Mouse (Mus musculus) NIH3T3 (cell line): ENCODE measurements around the gene Trim33.

Experiments used
- DNase-seq: peaks from one replicate; pipeline ENCODE4 v3.0.0-alpha.2; 2012; ENCODE audit warnings: low read depth

The Trim33 gene

DNA sequence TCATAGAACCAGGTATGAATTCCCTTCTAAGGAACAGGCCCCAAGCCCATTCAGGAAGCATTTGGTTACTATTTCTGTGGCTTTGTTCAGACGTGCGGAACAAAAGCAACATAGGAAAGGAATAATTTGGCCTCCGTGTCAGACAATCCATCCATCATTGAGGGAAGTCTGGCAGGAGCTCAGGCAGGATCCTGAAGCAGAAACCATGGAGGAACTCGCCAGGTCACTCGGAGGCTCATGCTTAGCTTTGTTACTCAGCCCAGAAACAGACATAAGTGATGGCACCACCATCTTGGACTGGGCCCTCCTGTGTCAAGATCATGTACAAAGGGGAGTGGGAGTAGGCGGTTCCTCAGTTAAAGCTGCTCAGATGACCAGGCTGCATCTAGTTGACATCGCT lies 82.1 kb downstream of the Trim33 start:
- DNase-seq, result no peak

DNA sequence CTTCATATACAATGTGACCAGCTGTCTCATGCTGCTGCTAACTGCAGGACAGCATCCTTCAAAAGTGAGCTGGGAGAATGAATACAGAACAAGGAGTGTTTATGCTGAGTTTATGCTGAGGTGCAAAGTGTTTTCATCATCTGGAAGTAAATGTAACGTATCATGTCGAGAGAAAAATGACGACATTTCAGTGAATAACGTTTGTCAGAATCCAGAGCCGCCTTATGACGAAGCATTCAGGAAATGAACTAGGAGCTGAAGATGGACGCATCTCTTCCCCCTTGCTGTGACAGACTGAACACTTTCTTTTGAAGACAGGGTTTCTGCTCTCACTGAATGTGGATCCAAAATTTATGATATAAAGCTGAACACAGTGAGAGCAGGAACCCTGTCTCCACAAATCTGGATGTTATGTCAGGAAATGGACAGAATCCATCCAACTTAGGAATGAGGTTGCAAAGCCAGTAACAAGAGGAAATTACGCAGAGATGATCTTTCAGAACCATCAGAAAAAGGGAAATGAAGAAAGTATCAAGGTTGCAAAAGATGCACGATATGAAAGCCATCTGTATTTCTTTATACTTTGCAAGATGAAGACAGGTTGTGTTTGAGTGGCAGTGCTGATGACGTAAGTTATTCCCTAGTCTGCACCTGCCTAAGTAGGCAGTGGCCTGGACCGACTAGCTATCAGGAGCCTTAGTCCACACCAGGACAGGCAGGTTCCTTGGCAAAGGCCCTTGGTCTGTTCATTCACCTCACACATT lies 85.3 kb downstream of the Trim33 start:
- DNase-seq, result no peak

DNA sequence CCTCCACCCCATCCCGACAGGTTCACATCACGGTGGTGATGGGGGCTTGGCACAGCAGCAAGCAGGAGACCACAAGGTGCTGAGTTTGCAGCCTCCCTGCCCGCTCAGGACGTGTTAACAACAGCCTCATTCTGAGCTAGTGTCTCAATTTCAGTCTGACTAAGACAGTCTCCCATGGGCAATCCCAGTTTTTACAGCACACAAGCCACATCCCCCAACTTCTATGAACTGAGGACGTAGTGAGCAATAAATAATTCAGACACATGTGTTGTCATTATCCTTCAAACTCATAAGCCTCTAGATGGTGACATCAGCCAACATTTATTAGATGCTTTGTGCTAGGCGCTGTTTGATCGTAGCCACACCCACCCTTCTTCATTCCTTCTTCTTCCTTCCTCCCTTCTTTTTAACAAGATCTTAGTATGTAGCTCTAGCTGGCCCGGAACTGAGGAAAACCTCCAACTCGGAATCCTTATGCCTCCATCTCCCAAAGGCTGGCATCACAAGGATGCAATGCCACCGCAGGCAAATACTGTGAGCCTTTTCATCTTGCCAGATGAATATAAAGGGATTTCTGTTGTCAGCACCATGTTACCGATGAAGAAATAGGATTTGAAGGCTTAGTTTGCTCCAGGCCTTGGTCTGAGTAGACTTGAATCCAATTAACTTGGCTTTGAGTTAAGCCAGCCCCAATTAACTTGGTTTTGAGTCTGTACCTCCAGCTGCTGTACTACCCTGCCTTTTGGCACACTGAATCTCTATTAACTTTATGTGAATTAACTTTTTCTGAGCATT lies 88.3 kb downstream of the Trim33 start:
- peak; percentile 36 for DNase-seq

DNA sequence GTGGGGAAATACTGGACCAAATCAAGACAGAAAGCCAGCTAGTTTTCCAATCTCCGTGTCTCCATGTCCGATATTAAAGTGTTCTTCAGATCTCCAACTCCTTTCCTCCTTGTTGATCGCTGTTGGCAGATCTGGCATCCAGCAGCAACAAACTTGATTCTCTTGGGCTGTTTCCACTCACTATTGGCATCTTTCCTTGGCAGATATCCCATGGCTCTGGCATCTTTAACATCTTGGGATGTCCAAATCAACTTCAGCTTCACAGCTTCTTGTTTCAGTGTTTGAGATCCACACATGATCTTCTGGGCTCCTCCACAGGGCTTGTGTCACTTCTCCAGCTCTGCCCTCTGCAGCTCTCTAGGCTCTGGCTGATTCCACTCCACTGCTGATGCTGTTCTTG lies 89.6 kb downstream of the Trim33 start:
- peak; percentile 64 for DNase-seq

DNA sequence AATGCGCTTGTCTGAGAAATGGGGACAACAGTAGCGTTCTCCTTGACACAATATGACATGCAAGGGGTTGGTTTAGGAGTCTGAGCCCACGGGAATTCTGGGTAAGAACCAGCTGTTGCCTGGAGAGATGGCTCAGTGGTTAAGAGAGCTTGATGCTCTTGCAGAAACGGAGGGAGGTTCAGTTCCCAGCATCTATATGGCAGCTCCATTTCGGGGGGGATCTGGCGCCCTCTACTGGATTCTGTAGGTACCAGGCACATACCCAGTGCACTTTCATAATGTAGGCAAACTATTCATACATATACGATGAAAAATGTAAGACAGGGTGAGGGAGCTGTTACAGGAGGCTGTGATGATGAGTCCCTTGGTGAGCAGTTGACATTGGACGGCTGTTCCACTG lies 94.9 kb downstream of the Trim33 start:
- DNase-seq, result peak; percentile 78

DNA sequence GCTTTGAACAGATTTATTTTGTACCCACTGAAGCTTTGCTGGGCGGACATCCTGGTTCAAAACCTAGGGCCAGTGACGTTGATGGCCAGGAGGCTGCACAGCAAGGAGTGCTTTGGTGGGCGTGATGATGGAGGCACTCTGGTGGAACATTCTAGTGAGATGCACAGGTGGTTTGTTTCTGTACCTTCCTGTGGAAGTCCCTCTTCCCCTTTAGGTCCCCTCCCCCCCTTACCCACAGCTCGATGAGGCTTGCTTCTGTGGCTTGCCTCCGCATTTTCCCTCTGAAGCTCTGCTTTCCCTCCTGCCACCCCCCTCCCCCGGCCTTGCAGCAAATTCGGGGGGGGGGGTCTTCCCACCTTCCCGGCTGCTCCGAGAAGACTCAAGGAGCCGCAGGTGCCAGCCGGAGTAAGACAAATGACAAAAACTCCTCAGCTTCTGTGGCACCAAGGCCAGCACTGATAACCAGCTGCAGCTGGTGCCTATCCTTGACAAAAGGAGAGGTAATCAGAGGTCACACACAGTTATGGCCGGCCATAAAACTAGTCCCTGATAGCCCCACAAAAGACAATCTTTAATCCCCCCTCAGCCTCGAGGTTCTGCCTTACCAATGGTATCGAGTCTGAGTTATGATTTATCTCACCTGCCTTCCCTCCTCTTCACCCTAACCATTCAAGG lies 96.2 kb downstream of the Trim33 start:
- DNase-seq, result no peak

DNA sequence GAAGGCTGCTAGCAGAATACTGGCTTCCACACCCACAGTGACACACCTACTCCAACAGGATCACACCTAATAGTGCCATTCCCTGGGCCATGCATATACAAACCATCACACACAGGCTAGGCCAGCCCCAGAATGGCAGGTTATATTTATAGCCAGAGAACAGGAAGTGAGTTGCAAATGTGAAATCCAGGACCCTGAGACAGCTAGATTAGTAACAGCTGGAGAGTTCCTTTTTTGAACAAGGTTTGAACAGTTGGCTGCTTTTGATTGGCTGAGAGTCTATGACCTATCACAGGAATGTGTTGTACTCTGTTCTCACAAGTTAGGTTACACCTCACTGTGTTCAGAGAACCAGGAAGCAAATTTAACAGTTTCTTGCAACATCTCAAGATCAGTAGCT lies 98.9 kb downstream of the Trim33 start:
- DNase-seq, result peak; percentile 77

DNA sequence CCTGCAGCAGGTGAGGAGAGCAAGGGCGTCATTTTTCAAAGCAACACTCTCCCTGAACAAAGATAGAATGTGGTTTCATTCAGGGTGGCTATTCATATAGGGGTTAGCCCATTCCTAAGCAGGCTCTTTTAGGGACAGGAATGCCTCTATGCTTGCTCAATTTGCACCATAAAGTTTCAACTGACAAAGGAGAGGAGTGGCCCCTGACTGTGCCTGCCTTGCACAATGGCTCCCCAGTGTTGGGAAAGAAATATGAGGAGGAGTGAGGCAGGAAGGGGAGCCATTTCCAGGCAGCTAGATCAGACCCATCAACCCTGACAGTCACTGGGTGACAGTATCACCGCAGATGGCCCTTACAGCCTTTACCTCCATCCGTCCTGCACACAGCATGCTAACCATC lies 100.3 kb downstream of the Trim33 start:
- no peak for DNase-seq

DNA sequence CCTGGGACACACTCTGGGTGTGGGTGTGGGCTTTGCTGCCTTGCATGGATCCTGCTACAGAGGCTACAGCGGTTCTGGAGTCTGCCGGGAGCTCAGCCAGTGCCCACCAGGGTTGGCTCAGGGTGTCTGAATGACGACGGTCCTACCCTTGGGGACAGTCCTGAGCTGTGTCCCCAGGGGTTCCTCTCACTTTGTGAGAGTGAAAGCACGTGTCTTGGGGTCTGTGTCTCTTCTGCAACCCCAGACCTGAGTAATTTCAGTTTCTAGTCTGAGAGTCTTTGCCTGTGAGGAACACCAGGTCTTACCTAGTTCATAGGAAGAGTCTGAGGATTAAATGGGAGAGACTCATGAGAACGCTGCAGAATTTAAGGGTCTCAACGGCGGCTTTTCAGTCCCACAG lies 101.7 kb downstream of the Trim33 start:
- no peak for DNase-seq

DNA sequence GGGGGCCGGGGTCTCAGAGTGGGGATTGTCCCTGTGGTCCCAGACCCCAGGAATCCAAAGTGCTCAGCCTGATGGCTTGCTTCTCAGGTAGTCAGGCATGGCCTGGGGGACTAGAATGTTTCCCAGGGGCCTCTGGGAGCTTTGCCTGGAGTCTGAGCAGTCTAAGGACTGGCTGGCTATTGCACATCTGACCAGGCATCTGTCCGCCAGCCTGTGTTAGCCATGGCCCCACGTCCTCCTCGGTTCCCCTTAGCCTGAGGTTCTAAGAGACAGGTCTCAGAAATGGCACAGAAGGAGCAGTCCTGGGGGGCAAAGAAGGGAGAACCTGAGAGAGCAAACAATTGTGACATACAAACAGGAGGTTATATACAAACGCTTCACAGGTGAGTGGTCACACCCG lies 102.3 kb downstream of the Trim33 start:
- DNase-seq, result no peak

DNA sequence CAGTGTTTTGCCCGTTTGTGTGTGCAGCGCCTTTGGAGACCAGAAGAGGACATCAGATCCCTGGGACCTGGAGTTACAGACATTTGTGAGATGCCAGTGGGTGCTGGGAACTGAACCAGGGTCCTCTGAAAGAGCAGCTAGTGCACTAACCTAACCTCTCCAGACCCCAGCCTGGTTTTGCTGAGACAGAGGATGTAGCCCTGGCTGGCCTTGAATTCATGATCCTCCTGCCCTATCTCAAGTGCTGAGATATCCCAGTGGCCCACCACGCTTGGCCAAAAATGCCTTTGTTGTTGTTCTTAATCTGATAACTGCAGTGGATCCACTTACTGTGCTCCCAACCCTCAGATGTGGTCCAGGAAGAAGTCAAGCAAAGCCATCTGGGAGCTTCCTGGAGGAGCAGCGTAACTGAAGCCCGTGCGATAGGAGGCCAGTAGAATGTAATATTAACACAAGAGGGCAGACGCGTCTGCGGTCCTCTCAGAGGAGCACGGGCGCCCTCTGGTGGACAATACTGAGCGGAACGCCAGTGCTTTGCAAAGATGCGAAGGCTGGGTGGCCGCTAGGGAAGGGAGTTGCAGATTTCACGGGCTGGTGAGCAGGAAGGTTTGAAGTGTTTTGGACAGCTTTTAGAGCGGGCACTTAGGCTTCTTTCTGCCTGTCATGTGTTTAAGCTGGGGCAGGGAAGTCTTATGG lies 103.9 kb downstream of the Trim33 start:
- peak; percentile 97 for DNase-seq

DNA sequence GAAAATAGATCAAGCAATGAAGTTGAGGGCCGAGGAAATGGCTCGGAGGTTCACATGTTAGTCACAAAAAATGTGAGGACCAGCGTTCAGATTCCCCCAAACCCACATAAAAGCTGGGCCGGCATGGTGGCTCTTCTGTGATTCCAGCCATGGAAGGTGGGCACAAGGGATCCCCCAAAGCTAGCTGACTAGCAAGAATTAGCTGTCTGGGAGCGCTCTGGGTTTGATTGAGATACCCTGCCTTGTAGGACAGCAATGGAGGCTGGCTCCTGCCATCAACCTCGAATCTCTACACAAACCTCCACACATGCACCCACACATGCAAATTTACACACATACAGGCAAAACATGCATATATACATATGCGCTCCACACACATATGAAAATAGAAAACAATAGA lies 105.4 kb downstream of the Trim33 start:
- DNase-seq, result no peak

DNA sequence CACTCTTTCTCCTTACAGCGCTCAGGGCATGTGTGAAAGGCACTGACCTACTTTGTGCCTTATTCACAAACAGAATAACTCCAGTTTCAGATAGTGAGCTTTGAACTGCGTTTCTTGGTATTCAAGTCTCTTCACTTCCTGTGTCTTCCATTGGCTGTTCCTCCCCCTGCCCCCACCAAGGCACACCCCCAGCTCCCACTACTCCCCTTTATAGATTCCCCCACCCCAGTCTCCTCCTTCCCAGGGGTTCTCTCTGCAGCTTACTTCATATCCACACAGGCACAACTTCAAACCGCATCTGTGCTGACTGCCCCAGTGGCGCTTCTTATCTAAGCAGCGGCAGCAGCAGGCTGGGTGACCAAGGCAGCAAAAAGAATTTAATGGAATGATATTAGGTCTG lies 105.9 kb downstream of the Trim33 start:
- DNase-seq, result no peak

DNA sequence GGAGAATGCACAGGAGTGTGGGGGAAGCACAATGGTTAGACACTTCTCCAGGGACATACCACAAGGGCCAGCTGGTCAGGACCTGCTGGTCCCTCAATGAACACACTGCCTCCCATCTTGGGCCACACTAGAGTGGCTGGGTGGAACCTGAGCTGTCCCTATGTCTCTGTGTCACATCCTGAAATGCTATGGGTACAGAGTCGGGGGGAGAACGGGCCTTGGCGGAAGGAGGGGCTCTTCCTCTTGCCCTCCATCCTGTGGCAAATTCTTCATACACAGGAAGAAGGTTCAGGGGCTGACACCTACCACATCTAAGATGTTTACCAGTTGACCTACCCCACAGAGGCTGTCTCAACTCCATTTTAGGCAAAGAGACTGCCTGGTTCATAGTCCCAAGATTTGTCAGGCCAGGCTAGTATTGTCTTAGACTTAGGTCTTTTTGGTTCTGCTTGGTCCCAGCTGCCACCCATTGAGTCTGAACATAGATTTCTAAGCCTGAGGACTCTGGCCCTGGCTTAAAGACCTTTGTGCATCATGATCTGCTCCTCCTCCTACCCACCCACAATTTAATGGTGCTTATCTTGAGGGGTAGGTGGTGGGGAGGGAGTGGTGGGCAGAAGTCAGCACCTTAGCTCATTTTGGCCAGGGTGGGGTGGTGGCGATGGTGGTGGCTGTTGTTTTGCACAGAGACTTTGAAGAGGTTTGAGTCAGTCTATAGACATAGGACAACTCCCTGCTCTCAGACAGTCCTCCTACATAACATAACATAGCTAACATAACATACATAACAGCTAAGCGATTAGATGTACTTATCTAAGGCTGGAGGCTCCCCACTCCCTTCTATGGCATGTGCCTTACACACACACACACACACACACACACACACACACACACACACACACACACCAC lies 106.5 kb downstream of the Trim33 start:
- no peak for DNase-seq

DNA sequence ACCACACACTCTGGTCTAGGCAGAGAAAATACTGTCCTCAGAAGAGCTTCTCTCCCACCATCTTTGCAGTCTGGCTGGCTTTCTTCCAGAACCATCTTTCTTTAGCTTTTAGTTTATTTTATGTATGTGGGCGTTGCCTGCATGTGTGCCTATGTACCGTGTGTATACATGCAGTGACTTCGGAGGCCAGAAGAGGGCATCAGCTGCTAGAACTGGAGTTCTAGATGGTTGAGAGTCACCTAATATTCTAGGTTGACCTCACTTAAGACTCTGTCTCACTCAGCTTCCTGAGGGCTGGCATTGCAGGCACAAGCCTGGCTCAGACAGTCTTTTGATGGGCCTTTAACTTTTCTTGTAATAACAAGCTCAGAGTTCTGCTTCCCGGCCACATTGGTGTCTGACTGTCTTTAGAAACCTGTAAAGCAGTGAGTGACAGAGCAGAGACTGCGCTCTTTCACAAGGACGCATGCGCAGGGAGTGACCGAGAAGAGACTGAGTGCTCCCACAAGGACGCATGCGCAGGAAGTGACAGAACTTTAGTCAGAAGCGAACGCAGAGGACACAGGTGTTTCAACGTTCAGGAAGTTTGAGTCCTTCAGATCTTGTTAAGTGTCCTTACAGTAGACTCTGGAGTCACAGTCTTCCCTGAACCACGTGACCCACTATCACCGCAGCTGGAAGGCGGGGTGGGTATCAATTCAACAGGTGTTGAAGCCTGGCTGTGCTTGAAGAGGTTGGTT lies 107.4 kb downstream of the Trim33 start:
- peak; percentile 39 for DNase-seq

DNA sequence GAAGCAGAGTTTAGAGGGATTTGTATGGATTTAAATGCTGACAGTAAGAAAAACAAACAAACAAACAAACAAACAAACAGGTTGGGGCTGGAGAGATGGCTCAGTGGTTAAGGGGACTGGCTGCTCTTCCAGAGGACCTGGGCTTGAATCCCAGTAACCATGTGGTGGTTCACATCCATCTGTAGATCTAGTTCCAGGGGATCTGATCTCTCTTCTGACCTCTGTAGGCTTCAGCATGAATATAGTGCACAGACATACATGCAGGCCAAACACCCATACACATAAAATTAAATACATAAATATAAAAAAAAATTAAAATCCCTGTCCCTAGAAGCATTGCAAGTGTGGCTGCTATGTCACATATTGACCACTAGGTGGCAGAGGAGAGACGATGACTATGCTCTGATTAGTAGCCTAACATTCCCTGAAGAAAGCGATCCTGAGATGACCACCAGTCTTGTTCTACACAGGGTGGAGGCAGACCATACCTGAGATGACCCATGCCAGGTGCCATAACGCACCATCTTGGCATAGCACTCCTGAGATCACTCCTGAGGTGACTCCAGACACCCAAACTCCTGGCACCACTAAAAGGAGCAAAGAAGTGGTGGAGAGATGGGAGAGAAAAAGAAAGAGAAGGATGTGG lies 113.6 kb downstream of the Trim33 start:
- DNase-seq, result peak; percentile 87

DNA sequence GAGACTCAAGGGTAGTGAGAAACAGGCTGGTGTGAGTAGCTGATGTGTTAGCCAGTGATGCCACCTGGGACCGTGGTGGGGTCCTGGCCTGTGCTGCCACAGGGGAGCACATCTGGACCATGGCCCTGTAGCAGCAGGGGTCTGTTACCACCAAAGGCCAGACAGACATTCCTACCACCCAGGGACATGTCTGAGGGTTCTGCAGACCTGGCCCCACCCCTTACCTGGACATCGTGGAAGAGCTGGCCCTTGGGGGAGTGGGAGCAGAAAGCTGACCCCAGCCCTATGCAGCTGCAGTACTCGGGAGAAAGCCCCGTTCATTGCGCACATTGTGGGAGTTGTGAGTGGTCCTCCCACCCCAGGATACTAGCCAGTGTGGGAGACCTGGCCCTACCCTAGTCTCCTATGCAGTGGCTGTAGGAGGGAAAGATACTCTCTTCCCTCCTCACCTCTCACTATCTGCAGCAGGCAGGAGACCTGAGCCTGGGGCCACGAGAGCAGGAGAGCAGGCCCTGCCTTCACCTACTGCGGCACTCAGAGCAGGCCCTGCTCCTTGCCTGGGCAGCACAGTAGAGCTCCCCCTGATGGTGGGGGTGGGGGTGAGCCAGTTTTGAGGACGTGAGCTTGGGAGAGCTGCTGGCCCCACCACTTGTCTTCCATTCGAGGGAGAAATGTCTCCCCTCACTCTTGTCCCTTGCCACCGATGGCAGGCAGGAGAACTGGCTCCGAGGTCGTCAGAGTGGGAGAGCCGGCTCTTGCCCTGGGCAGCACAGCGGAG lies 114.4 kb downstream of the Trim33 start:
- DNase-seq, result no peak

DNA sequence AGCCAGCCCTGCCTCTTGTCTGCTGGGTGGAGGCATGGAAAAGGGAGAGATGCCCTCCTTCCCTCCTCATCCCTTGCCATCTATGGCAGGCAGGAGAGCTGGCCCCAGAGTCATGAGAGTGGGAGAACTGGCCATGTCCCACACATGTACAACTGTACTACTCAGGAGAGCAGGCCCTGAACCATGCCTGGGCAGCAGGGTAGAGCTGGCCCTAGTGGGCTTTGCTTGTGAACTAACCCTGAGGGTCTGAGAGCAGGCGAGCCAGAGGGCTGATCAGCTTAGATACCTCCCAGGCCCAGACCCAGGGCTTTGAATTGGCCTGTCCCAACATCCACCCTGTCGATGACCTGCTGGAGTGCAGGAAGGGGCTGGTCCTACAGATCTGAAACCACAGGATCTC lies 115.0 kb downstream of the Trim33 start:
- DNase-seq, result no peak

DNA sequence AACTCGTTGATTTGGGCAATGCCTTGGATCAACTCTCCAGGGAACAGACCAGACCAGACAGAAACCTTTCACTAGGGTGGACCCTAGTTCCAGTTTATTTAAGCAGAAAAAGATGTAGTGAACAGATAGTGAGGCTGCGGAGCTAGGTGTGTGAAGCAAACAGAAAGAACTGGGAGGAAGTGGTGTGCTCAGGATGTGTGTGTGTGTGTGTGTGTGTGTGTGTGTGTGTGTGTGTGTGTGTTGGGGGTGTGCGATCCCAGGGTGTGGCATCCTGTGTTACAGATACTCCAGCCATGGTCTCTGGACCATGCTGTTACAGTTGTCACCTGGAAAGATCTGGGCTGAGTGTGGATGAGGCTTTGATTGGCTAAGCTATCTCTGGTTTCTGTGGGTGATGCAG lies 118.4 kb downstream of the Trim33 start:
- no peak for DNase-seq
